Mouse (Mus musculus): ENCODE data around the gene Tmco4.

Tmco4 gene

DNA sequence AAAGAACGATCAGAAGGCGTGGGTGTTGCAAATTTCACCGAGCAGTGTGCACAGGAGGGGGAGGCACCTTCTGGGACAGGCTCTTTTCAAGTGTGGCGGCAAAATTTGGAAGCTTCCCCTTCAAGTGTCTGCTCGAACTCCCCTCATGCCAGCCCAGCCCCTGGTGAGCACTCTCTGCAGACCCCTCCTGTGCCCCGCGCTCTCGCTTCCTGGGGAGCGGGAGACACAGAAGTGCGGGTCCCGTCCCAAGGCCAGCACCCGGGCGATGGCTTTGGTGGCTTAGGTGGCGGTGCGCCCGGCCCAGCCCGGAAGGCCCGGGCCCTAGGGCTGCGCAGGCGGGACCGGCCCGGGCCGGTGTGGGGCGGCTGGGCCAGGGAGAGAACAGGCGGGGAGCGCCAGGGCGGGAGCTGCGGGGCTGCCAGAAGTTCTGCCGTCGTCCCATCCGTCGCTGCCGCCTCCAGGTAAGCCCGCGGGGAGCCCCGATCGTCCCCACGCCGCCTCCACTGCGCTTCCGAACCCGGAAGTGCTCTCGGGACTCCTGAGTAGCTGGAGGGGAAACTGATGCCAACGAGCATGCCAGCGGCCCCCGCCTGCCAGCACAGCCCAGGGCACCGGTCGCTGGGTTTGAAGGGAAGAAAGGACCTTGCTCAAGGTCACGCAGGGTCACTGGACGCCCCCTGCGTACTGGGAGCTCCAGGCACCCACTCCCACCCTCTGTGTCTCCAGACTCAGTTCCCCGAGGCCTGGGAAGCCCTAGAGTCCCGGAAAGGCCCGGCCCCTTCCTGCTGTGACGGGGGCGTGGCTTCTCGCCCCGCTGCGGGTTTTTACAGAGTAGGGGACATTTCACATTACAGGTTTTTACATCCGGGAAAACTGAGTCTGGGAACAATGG lies at the start of gene Tmco4:
Gene Tmco4 (plus strand): TSS at position 62 of the 892 bp plus-strand sequence.
- DNase-seq (ENCODE audit: low spot score) = peak; percentile 63

DNA sequence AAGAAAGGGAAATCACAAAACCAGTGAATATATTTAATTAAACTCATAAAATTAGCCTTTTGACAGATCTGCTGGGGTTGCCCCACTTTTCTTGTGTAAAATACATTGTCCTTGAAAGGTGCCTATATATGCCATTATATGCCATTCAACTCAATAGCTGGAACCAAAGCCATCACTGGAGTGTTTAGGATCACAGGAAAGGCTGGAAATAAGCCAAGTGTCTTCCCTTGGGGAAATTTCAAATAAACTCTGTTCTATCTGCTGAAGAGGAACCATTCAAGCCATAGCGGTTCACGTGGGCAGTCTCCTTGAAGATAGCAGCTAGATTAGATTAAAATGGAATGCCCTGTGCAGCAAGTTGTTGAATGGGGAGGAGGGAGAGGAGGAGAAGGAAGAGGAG lies 47.1 kb upstream of the Tmco4 start:
- DNase-seq (ENCODE audit: low spot score) = no peak

DNA sequence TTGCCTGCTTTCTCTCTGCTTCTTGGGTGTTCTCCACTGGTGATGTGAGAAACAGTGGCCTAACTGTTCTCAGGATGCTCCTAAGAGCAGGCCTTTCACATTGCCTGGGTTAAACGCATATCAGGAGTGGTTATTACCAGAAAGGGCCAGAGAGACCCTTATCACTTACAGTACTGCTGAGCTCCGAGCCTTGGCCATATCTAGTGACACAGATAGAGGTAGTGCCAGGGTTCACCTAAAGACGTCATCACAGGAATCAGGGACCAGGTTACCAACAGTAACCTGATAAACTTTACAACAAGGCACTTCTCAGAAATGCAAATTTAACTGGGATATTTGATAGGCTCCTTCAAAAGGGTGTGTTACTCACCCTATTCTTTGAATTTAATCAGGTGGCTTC lies 38.8 kb upstream of the Tmco4 start:
- no peak for DNase-seq (ENCODE audit: low spot score)

DNA sequence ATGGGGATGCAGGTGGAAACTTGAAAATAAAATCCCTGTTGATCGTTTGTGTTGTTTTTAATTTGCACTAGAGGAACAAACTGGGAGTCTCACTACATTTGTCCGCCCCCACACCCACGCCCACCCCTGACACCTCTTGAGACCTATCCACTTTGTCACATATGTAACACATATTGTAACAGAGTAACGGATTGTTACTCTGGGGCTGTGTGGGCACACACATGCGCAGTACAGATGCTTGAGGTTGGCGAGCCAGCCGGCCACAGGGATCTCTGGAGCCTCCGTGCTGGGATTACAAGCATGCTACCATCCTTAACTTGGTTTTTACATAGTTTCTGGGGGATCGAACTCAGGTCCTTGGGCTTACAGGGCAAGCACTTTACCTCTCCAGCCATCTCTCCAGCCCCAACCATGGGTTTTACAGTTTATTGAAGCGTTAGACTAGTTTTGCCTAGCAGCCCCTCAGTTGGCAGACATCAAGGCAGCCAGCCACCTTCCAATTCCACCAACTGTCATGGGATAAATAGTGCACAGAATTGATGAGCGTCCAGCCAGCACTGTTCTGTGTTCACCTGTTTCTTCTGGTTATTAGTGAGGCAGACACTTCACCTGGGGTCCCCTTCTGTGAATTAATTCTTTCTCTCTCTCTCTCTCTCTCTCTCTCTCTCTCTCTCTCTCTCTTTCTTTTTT lies 38.1 kb upstream of the Tmco4 start:
- no peak for DNase-seq (ENCODE audit: low spot score)

DNA sequence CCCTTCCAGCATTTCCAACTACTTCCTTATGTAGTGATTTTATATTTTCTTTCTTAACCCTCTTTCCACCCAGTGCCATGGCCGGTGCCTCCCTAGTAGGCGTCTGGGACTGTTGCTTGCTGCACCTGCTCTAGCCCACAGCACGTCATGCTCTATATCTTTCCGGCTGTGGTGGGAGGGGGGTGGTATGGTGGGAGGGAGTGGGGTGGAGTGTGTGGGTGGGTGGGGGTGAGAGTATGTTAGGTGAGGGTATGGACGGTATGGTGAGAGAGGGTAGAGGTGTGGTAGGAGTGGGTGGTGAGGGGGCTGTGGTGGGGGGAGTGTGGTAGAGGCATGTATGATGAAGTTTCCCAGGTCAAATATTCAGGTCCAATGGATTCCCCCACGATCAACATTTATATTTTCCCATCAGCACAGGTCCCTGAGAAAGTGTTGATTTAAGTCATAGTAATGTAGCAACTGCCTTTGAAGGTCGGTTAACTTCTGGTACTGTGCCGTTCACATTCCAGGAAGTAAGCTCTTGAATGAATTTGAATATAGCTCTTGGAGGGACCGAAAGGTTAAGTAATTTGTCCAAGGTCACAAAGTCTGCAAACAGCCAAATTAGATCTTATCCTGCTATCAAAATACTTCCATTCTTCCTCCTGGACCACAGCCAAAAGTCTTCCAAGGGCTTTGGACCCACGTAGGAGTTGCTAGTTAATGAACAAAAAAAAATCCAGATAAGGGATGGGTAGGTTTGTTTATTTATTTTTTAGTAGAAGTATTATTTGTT lies 34.0 kb upstream of the Tmco4 start:
- DNase-seq (ENCODE audit: low spot score) = no peak

DNA sequence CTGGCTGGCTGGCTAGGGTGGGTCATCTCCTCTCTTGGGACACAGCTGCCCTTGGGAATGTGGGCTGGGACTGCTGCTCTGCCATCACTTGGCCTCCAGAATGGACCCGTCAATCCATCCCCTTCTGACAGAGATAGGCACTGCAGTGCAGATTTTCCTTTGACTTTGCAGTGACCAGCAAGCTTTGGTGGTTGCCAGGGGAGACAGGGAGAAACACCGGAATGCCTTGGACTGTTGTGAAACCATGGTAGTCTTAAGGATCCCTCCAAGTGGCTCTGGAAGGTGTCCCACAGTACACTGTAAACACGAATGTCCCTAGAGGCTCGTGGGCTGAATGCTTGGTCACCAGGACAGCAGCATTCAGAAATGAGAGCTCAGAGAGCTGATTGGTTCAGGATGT lies 33.2 kb upstream of the Tmco4 start:
- no peak for DNase-seq (ENCODE audit: low spot score)

DNA sequence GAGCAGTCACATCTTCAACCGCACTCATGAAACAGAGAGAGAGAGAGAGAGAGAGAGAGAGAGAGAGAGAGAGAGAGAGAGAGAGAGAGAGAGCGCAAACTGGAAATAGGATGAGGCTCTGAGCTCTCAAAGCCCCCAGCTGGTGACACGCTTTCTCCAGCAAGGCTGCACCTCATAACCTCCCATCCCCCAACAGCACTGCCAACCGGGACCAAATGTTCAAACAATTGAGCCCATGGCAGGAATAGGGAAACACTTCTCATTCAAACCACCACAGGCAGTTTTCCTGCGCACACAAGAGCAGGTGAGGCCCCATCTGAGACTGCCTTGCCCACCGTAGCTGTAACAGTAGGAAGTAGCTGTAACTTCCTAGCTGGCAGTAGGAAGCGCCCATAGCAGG lies 31.3 kb upstream of the Tmco4 start:
- DNase-seq (ENCODE audit: low spot score) = no peak

DNA sequence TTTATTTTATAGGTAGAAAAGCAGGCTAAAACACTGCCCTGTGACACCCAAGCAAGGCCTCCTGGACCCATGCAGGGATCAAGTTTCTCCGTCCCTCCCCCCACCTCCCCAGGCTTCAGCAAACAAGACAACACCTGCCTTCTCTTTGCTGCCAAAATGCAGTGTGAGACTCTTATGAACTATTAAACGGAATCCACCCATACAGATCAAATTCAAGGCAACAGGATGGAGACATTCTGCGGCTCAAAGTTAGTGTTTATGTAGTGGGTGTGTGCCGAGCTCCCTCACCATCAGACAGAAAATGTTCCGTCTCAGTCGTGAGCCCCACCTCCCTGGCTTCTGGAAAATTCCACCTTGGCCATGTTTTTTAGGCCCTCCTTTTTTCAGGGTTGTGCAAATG lies 30.7 kb upstream of the Tmco4 start:
- DNase-seq (ENCODE audit: low spot score) = no peak

DNA sequence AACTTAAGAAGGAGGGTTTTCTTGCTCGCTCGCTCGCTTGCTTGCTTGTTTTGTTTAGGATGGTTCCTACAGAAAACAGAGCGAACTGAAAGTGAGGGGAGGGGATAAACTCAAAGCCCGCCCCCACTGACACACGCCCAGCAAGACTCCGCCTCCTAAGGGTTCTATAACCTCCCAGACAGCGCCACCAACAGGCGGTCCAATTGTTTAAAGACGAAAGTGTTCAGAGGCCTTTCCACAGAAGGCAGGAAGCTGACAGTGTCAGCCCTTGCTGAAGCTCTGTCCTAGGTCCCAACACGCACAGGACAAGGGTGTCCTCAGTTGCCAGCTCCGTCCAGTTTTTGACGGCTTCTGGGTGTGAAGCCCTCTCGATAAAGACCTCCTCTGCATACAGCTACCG lies 29.0 kb upstream of the Tmco4 start:
- peak; percentile 67 for DNase-seq (ENCODE audit: low spot score)

DNA sequence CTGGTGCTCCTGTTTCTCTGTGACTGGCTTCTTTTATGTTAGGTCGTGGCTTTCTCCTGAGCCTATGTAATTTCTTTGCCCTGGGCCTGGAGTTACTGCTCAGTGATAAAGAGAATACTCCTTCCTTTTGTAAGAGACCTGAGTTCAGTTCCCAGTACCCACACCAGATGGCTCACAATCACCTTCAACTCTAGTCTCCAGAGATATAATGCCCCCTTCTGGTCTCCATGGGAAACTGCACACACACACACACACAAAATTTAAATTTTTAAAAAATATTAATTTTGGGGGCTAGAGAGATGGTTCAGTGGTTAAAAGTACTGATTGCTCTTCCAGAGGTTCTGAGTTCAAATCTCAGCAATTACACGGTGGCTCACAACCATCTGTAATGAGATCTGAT lies 24.4 kb upstream of the Tmco4 start:
- DNase-seq (ENCODE audit: low spot score) = no peak

DNA sequence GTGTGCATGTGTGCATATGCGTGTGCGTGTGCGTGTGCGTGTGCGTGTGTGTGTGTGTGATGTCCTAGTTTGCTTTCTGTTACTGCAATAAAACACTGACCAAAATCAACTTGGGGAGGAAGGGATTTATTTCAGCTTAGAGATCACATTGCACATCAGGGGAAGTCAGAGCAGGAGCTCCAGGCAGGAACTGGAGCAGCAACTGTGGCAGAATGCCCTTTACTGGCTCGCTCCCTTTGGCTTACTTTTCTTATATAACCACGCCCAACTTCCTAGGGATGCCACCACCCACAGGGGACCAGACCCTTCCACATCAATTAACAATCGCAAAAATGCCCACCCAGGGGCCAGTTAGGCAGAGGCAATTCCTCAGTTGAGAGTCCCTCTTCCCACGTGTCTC lies 14.1 kb upstream of the Tmco4 start:
- DNase-seq (ENCODE audit: low spot score) = no peak

DNA sequence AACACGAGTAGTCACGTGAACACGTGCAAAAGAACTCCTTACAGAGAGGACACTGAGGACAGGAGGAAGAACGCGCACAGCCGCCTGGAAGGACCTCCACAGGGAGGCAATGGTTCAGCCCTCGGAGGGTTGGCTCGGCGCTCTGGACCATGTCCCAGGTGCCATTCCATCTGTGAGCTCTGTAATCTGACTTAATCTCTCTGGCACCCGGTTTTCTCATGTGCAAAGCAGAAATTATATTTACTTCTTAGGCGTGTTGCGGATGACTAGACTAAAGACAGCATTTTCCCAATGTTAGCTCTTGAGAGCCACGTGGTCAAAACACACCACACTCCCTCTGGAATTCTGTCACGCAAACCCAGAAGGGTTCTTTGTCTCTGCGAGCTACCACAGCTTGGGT lies 13.6 kb upstream of the Tmco4 start:
- DNase-seq (ENCODE audit: low spot score) = no peak

DNA sequence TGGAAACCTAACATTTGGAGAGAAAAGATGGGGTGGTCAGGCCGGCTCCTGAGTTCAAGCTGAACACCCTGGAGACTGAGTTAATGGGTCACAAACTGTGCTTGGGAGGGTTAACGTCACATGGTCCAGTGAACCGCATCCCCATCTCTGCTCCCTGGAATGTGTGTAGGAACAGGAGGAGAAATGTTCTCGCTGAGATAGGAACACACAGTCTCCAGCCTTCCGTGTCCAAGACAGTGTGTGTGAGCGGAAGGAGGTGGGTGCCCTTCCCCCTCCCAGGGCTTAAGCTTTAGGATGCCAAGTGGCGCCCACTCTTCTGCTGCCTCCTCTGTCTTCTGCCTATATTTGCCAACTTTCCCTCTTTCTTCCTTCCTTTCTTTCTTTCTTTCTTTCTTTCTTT lies 12.8 kb upstream of the Tmco4 start:
- no peak for DNase-seq (ENCODE audit: low spot score)

DNA sequence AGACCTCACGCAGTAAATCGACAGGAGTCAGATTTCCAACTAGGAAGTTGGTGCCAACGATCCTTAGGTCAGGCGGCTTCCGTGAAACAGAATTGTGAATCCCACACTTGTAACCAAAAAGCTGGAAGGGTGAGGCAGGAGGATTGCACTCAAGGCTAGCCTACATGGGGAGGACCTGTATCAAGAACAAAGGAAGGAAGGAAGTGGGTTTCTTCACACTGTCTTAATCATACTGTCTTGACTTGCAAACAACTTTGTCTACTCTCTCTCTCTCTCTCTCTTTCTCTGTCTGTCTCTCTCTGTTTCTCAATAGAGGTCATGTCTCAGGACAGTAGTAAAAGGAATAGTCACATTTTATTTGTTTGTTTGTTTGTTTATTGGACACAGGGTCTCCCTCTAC lies 10.0 kb upstream of the Tmco4 start:
- no peak for DNase-seq (ENCODE audit: low spot score)

DNA sequence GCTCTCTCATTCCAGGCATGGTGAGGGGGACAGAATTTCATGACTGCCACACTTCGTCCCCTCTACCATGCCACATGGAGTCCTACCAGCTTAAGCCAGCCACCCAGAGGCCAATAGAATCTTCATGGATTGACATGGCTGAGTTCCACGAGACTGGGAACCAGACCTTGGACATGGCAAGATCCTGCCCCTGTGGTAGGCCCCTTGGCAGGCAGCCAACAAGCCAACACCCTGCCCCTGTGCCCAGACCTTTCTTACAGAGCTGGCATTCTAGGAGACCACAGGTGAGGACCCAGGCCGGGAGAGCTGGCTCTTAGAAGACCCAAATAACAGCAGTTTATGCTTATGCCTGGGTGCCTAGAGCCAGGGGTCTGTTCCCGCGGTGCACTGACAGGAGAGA lies 6.8 kb upstream of the Tmco4 start:
- DNase-seq (ENCODE audit: low spot score) = no peak

DNA sequence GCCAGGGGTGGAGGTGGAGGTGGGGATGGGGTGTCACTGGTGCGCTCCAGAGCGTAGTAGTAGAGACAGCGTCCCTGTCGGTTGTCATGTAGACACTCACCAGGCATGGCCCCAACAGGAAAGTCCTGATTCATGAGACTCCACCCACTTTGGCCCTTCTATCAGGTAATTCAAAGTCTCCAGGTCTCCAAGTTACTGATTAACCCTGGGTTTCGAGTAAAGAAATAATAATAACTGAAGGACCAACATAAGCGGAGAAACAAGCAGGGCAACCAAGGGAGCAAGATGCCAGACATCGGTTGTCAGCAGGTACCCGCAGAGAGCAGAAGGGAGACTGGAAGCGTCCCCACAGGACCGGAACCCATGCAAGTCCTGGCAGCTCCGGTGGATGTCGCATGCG lies 5.8 kb upstream of the Tmco4 start, which contains the start of gene Rnf186:
Gene Rnf186 (plus strand): TSS at position 247 of the 400 bp plus-strand sequence.
- DNase-seq (ENCODE audit: low spot score) = no peak

DNA sequence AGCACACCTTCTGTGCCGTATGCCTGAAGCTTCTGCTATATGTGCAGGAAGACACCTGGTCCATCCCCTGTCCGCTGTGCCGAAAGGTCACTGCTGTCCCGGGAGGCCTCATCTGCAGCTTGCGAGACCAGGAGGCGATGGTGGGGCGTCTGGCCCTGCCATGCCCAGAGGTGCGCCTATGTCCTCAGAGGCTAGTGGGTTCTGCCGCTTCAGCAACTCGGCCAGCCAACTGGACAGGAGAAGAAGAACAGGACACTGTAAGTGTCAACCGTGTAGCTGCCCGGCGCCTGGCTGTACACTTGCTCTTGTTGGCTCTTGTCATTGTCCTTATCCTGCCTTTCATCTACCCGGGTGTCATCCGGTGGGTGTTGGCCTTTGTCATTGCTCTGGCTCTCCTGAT lies 5.2 kb upstream of the Tmco4 start:
- DNase-seq (ENCODE audit: low spot score) = no peak

DNA sequence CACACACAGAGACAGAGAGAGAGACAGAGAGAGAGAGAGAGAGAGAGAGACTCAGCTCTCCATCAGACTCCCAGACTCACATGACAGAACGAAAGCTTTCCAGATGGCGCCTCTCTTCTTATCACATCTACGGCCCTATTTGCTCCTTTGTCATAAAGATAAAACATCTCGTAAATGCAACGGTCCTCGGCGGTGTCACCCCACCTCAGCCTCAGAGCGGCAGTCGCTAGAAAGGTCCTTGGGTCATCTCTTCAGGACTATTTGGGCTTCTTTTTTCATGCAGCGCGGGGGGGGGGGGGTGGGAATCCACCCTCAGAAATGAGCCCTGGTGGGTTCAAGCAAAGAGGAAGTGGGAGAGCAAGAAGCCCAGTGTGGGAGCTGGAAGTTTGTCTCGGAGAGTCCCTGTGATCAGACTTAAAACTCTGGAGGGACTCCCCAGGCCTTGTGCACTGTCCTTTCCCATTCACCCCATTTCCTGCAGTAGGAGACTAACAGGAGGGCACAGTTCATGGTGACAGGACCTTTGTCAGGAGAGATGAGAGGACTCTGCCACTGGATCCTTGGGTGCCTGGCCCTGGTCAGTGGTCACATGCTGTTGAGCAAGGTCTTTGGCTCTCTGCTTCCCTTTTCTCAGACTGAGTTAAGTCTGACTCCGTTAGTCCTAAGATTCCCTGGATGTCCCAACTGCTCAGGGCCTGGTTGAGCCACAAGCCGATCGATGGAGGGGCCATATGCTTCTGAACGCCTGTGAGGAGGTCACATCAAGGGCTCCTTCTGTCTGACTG lies 3.7 kb upstream of the Tmco4 start:
- DNase-seq (ENCODE audit: low spot score) = no peak

DNA sequence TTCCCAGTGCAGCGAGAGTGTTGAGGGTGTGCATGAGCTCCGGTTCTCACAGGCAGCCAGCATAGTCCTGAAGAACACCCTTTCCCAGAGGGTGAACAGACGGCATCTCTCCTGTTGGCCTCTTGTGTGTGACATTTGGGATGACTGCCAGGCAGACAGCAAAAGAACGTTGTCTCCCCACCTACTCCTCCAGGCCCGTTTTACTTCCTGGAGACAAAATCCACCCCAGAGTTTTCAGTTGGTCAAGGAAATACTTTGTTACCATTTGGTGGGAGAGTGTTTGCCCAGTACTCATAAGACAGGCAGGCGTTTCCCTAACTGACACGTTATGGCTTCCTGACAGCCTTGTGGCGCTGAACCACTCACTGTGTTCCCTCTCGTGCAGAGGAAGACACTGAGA lies 3.0 kb upstream of the Tmco4 start:
- DNase-seq (ENCODE audit: low spot score) = no peak

DNA sequence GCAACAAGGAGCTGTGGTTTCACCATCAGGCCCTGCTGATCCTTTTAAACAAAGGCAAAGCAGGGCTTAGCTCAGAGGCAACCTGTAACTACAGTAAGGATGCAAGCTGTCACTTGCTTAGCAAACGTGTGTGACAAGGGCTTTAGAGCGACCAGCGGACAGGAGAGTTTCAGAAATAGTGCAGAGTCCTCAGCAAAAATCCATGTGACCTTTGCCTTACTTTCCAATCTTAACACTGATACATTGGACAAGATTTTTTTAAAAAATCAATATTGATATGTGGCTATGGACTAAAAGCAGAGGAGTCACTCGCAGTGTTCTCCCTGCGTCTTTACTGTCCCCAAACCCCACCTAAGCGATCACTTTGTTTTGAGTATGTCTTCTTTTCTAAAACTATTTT lies 1.3 kb upstream of the Tmco4 start:
- no peak for DNase-seq (ENCODE audit: low spot score)

DNA sequence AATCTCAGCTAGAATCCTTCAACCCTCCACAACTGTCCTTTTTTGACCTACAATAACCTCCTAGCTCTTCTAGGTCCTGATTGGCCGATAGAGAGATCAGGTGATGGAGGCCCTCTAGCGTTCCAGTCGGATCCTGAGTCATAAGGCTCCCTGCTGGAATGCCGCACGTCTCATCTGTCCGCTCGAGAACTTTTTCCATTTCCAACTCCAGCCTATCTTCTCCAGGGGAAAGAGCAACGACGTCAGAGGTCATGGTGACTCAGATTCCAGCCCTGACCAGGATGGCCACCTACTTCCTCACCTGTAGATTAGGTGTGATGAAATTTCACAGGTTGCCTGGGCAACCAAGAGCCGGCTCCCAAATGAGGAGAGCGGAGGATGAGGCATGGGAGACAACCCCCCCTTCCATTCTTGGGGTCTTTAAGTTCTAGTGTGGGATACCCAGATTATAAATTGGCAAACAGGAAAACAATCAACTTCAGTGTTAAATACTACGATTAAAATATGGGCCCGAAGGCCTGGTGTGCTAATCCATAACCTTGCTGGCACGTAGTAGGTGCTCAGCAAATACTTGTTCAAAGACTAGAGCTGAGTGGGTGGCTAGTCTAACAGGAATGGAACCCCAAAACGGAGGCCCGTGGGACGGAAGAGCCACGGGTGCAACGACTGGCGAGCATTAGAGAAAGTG lies 405 bp upstream of the Tmco4 start:
- peak; percentile 56 for DNase-seq (ENCODE audit: low spot score)

Data from urinary bladder, postnatal 25 days (tissue).